Mouse (Mus musculus) ES-Bruce4 (cell line): ENCODE results near the gene Bid.

Source experiments
- CTCF ChIP-seq: IDR thresholded peaks from one replicate; pipeline ENCODE4 v1.8.1; 2011; ENCODE audit warnings: low read depth, low read length
- EP300 ChIP-seq: IDR thresholded peaks from 2 replicates; pipeline ENCODE4 v1.6.1; 2011; ENCODE audit warnings: low read depth, low read length; ENCODE audit not compliant: insufficient read depth

GRCm38 (mm10) chr6:120938763-120939450 lies 22.3 kb upstream of the Bid start:
- TF ChIP-seq EP300 (no peak), CTCF (no peak)
